Mouse (Mus musculus) liver, adult 2 months (tissue): Measurements from ENCODE around the gene Tor2a. TPM values are rescaled to one million over a fixed set of nuclear protein-coding genes. Genes with fewer than 3 reads are reported as not detected.

Experiments
- DNase-seq: peaks from one replicate; pipeline ENCODE4 v3.0.0-alpha.2; 2011; ENCODE audit warnings: low read depth, low spot score; ENCODE audit errors: extremely low read depth
- H3K27ac ChIP-seq: fragments of 200-500 bp; replicated peaks from 2 replicates; pipeline ENCODE4 v1.5.1; 2012; ENCODE audit warnings: low read depth, mild to moderate bottlenecking, control low read depth, inconsistent platforms, low read length; ENCODE audit not compliant: insufficient read depth
- H3K27me3 ChIP-seq: fragments of 200-500 bp; 2 replicates; pipeline ENCODE4 v1.6.1; 2012; ENCODE audit warnings: mild to moderate bottlenecking, moderate library complexity, low read length, inconsistent platforms; ENCODE audit not compliant: control insufficient read depth, insufficient read depth
- H3K36me3 ChIP-seq: fragments of 200-500 bp; 2 replicates; pipeline ENCODE4 v1.6.1; 2012; ENCODE audit warnings: low read length, inconsistent platforms; ENCODE audit not compliant: control insufficient read depth, insufficient read depth
- H3K4me1 ChIP-seq: fragments of 200-500 bp; 2 replicates; pipeline ENCODE4 v1.6.1; 2011; ENCODE audit warnings: low read length; ENCODE audit not compliant: control insufficient read depth, insufficient read depth
- H3K4me3 ChIP-seq: fragments of 200-500 bp; 2 replicates; pipeline ENCODE4 v1.5.1; 2011; ENCODE audit warnings: low read depth, mild to moderate bottlenecking, control low read depth, low read length, moderate library complexity; ENCODE audit not compliant: insufficient read depth
- H3K79me2 ChIP-seq: fragments of 200-500 bp; 2 replicates; pipeline ENCODE4 v1.6.1; 2012; ENCODE audit warnings: inconsistent platforms, mild to moderate bottlenecking, low read length, moderate library complexity; ENCODE audit not compliant: control insufficient read depth, insufficient read depth
- H3K9ac ChIP-seq: fragments of 200-500 bp; 2 replicates; pipeline ENCODE4 v1.6.1; 2012; ENCODE audit warnings: low read depth, mild to moderate bottlenecking, control low read depth, inconsistent platforms, low read length
- CTCF ChIP-seq: fragments of 200-500 bp; IDR thresholded peaks from 2 replicates; pipeline ENCODE4 v1.5.1; 2011; ENCODE audit warnings: low read depth, low read length, control low read depth
- POLR2A ChIP-seq: fragments of 200-500 bp; IDR thresholded peaks from 2 replicates; pipeline ENCODE4 v1.6.1; 2011; ENCODE audit warnings: low read length, control low read depth; ENCODE audit not compliant: insufficient read depth; ENCODE audit errors: extremely low read depth
- WGBS: fragments of 180-500 bp; shearing (Covaris S2); methylation state at CpG from one replicate; pipeline ENCODE4 v1.1.7; 2018; 5-methylcytosine and 5-hydroxymethylcytosine counted together
- polyA plus RNA-seq: library from polyadenylated mRNA; depleted of rRNA; stranded (reverse); fragments of >200 nt; gene quantifications from 2 replicates; pipeline ENCODE4 v1.2.3, GENCODE M21; 2012
- total RNA-seq: library from RNA; depleted of rRNA; stranded (reverse); fragments of >200 nt; gene quantifications from 2 replicates; pipeline ENCODE4 v1.2.3, GENCODE M21; 2014

Tor2a gene
- total and polyA plus RNA-seq, 2 experiments, result 26.6 to 72.6 TPM

GRCm38 (mm10) chr2:32731911-32732310 is 25.1 kb upstream of the Tor2a start:
- Histone ChIP-seq H3K27ac (peak overlapping the region; percentile 53), H3K4me3 (no peak overlapping the region), H3K36me3 (no peaks in the 10 kb centered on the region), H3K79me2 (no peaks in the 10 kb centered on the region), H3K27me3 (no peaks in the 10 kb centered on the region), H3K4me1 (peaks cover 9% of the 10 kb centered on the region; the same call in 1 of the 2 replicates), H3K9ac (no peak overlapping the region)
- DNase-seq, result no peak
- WGBS, result 80% methylated on average over 4 of the region's 4 CpGs
- TF ChIP-seq CTCF, result no peak
- TF ChIP-seq POLR2A, result no peak

DNA sequence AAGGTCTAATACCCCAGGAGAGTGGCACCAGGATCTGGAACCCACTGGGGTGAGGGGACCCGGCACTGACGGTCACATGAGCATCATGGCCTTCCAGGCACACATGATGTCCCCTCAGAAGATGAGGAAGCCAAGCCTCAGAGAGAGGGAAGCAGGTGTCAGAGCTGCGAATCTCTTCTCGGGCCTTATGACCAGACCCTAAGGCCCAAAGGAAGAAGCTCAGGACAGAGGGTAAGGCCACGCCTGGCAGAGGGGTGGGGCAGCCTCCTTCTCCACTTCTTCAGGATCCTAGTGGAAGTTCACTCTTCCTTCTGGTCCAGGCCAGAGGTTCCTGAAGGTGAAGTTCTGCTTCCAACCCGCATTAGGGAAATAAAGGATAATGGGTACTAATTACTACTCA is 24.3 kb upstream of the Tor2a start:
- H3K79me2 ChIP-seq, result no peaks in the 10 kb centered on the region
- peaks cover 9% of the 10 kb centered on the region; the same call in 1 of the 2 replicates for H3K4me1 ChIP-seq
- H3K4me3 ChIP-seq, result no peak overlapping the region
- DNase-seq, result no peak
- no peaks in the 10 kb centered on the region for H3K27me3 ChIP-seq
- H3K27ac ChIP-seq, result no peak overlapping the region
- no peak for TF ChIP-seq CTCF
- TF ChIP-seq POLR2A, result no peak
- H3K9ac ChIP-seq, result no peak overlapping the region
- 77% methylated on average over 6 of the region's 6 CpGs for WGBS
- H3K36me3 ChIP-seq, result no peaks in the 10 kb centered on the region

DNA sequence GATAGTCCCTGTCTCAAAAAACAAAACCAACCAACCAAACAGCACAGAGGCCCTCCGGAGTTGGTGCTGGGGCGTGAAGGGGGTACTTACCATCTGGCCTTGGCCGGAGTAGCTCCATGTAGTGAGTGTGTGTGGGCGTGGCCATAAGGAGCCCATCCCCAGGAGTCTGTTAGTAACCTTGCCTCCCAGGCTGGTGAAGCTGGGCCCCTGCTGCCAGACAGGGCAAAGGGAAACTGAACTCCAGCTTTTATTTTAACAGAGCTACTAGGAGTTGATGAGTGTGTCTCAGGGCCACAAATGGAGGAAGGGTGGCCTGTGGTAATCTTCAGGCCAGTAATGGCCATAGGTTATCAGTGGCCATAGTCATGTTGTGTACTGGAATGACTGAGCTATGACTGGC is 22.6 kb upstream of the Tor2a start:
- no peaks in the 10 kb centered on the region for H3K36me3 ChIP-seq
- WGBS, result 68% methylated on average over 4 of the region's 4 CpGs
- no peak overlapping the region for H3K4me3 ChIP-seq
- H3K79me2 ChIP-seq, result no peaks in the 10 kb centered on the region
- TF ChIP-seq CTCF, result no peak
- no peak for TF ChIP-seq POLR2A
- H3K27ac ChIP-seq, result peak overlapping the region; percentile 37
- no peaks in the 10 kb centered on the region for H3K27me3 ChIP-seq
- H3K4me1 ChIP-seq, result peaks cover 9% of the 10 kb centered on the region; the same call in 1 of the 2 replicates
- DNase-seq, result no peak
- no peak overlapping the region for H3K9ac ChIP-seq

DNA sequence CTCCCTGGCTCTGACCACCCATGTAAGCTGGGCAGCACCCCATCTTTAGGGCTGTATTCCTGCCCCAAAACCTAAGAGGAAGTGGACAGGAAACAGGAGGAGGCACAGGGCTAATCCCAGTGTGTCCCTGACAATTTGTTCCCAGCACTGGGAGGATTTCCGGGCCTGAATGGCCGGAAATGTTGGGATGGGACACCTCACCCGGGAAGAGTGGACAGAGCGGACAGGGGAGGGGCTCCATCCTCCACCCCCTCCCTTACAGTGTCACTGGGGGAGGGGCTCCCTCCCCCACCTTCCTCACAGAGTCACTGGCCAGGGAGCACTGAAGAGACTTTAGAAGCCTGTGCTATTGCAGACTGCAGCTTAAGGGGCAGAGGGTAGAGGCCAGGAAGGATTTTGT is 22.1 kb upstream of the Tor2a start:
- no peaks in the 10 kb centered on the region for H3K79me2 ChIP-seq
- no peak for DNase-seq
- no peak overlapping the region for H3K9ac ChIP-seq
- H3K27me3 ChIP-seq, result no peaks in the 10 kb centered on the region
- WGBS, result 64% methylated on average over 4 of the region's 4 CpGs
- H3K4me1 ChIP-seq, result peaks cover 9% of the 10 kb centered on the region; the same call in 1 of the 2 replicates
- TF ChIP-seq CTCF, result no peak
- no peak for TF ChIP-seq POLR2A
- H3K27ac ChIP-seq, result peak overlapping the region; percentile 37
- H3K4me3 ChIP-seq, result no peak overlapping the region
- no peaks in the 10 kb centered on the region for H3K36me3 ChIP-seq

DNA sequence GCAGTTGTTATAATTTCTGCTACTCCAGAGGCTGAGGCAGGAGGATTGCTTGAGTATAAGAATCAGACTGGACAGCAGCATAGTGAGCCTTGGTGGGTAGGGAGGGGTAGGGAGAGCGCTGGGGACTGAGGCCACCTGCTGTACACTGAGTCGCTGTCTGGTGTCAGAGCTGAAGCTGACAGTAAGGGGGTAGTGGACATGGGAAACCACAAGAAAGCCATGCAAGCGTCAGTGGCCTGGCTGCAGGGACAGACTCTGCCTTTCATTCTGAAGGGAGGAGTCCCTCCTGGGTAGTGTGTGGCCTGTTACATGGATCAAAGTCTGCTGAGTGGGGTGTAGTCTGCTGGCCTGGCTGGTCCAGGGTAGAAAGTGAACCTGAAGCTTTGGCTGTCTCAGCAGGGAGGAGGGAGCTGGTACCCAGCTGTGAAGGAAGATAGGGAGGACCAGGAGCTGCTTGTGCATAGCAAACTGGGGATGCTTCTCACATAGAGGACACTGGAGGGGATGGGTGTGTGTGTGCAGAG is 20.7 kb upstream of the Tor2a start:
- TF ChIP-seq POLR2A, result no peak
- no peak for TF ChIP-seq CTCF
- Histone ChIP-seq H3K36me3 (no peaks in the 10 kb centered on the region), H3K27ac (no peak overlapping the region), H3K79me2 (no peaks in the 10 kb centered on the region), H3K27me3 (peaks cover 3% of the 10 kb centered on the region), H3K4me1 (peaks cover 6% of the 10 kb centered on the region; the same call in 1 of the 2 replicates), H3K4me3 (no peak overlapping the region), H3K9ac (no peak overlapping the region)
- WGBS, result 76% methylated on average over 3 of the region's 3 CpGs
- DNase-seq, result no peak

DNA sequence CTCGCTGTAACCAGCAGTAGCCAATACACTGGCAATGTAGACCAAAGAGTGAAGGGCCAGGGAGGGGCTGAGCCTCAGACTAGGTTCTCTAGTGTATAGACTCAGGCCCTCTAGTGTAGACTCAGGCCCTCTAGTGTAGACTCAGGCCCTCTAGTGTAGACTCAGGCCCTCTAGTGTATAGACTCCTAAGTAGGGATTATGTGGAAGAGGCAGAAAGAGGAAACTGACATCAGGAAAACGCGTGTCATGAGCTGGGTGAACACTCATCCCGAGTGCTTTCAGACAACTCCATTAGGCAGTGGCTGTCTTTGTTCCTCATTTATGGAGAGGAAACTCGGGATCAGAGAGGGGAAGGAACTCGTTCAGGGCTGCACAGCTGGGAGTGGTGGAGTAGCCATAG is 20.0 kb upstream of the Tor2a start:
- no peak overlapping the region for H3K4me3 ChIP-seq
- H3K27me3 ChIP-seq, result peaks cover 7% of the 10 kb centered on the region
- no peak for DNase-seq
- no peak for TF ChIP-seq CTCF
- TF ChIP-seq POLR2A, result no peak
- no peaks in the 10 kb centered on the region for H3K79me2 ChIP-seq
- H3K36me3 ChIP-seq, result no peaks in the 10 kb centered on the region
- peaks cover 6% of the 10 kb centered on the region; the same call in 1 of the 2 replicates for H3K4me1 ChIP-seq
- 69% methylated on average over 6 of the region's 6 CpGs for WGBS
- H3K27ac ChIP-seq, result no peak overlapping the region
- no peak overlapping the region for H3K9ac ChIP-seq
